Mouse (Mus musculus): Measurements from ENCODE around the gene Peg10. TPM values are rescaled to one million over a fixed set of nuclear protein-coding genes. Genes with fewer than 3 reads are reported as not detected.
A peak's percentile ranks its signal among the peaks of the same experiment; 100 is the strongest.

The Peg10 gene
- polyA plus RNA-seq (2015; fragmentation: Nextera tagmentation; extraction: Ambion mirVana): 1.8 and 1.9 TPM in 2 replicates

DNA sequence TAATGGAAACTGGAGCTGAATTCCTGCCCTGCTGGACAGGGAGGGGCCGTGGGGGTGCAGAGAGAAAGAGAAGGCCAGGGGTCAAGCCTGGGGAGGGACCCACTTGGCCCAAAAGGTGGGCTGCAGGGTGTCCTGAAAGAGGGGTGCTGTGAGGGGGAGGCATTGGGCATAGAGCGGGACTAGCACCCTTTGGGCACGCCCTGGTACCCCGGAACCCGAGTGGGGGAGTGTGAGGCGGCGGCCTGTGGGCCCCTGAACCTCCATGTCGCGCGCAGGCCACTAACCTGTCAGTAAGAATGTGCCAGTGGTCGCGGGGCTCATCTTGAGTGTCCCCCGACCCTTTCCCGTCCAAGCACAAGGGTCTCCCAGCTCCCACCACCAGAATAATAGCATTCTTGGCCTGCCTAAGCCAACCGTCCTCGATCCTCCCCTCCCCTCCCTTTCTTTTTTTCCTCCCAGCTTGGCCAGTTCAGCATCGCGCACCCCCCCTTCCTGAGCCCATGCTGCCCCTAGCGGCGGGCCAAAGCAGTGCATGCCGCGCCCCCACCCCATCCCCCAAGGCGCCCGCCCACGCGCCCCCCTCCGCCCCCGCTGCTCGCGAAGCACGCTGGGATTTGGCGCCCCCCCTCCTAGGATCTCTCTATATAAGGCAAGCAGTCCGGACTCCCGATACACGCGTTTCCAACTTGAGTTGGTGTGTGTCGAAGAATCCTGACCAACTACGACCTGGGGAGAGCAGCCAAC, at the start of gene Peg10, which contains the start of gene Sgce:
Peg10 (plus strand) TSS at position 611 of the 744 bp plus-strand sequence.
Sgce (minus strand) TSS at position 512 of the 744 bp plus-strand sequence.
- Histone ChIP-seq H3K9me3 (replicated peaks; ENCODE audit: control insufficient read depth, low read length) (no peaks in the 10 kb centered on the region), H3K4me2 (ENCODE audit: low read depth, low read length) (peak within 1 kb of the TSS; percentile 58), H3K4me3 (ENCODE audit: low read depth, low read length) (peak within 1 kb of the TSS; percentile 34), H3K4me1 (ENCODE audit: control insufficient read depth, low read depth, low read length) (no peaks in the 10 kb centered on the region), H3K27me3 (ENCODE audit: control insufficient read depth, insufficient read depth, low read depth, low read length) (peaks cover 18% of the 10 kb centered on the region), H3K36me3 (ENCODE audit: control insufficient read depth, insufficient read depth) (no peaks in the 10 kb centered on the region), H3K9ac (ENCODE audit: low read depth, low read length) (peak within 1 kb of the TSS; percentile 42), H3K27ac (ENCODE audit: low read length) (no peak within 1 kb of the TSS)
- peak; percentile 24 for ATAC-seq (ENCODE audit: low read depth)
- WGBS (ENCODE audit: insufficient replicate concordance): 43% methylated on average over 37 of the region's 38 CpGs

DNA sequence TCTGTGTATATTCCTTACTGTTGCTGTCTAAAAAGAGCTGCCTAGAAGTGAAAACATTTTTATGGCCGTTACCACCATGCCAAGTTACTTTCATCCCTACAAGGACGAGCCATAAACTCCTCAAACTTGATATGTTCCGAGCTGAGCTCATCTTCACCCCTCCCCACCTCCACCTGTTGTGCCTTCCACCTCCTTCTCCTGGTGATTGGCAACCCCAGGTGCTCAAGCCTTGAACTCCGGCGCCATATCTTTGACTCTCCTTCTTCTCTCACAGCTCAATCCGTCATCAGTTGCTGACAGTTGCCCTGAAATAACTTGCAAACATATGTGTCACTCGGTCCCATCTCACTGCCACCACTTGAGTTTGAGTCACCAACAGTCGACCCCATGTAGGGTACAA, 45.5 kb upstream of the Peg10 start:
- Histone ChIP-seq H3K36me3 (ENCODE audit: control insufficient read depth, insufficient read depth) (no peaks in the 10 kb centered on the region), H3K27me3 (ENCODE audit: control insufficient read depth, insufficient read depth, low read depth, low read length) (no peaks in the 10 kb centered on the region), H3K4me2 (ENCODE audit: low read depth, low read length) (no peak overlapping the region), H3K9ac (ENCODE audit: low read depth, low read length) (no peak overlapping the region), H3K4me1 (ENCODE audit: control insufficient read depth, low read depth, low read length) (no peaks in the 10 kb centered on the region), H3K9me3 (replicated peaks; ENCODE audit: control insufficient read depth, low read length) (no peaks in the 10 kb centered on the region), H3K4me3 (ENCODE audit: low read depth, low read length) (no peak overlapping the region), H3K27ac (ENCODE audit: low read length) (no peak overlapping the region)
- no peak for ATAC-seq (ENCODE audit: low read depth)
- 74% methylated on average over 8 of the region's 8 CpGs for WGBS (ENCODE audit: insufficient replicate concordance)

DNA sequence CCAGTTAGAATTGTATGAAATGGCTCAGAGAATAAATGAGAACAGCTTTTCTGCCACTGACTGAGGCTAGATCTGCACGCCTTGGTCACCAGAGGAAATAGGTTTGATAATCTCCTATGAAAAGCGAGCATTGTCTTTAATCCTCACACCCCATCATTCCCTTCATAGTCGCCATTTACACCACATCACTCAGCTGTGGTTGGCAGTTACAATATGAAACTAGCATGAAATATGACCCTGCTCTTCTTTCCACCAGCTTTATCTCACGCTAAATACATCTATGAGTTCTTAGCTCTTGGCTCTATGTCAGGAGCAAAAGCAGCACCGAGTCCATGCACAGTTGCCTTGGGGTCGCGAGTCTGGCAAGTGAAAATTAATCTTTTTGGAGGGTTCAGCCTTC, 43.2 kb upstream of the Peg10 start:
- 69% methylated on average over 7 of the region's 7 CpGs for WGBS (ENCODE audit: insufficient replicate concordance)
- ATAC-seq (ENCODE audit: low read depth): no peak

DNA sequence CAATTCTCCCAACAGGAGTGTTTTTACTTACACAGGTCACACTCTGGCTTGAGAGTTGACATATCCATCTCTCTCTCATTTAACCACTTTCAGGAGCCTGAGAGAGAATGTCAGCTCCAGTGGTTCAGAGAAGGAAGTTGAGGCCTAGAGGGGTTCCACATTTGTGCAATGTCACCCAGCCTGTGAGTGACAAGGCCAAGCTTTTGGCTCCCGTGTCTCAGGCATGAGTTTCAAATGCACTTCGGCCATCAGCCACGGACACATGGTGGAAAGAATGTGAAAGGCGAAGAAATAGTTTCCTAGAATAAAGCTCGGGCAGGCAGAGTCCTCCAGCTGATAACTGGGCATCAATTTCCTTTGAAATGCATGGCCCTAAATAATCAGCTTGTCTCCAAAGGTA, 40.7 kb upstream of the Peg10 start:
- 22% methylated on average over 5 of the region's 5 CpGs for WGBS (ENCODE audit: insufficient replicate concordance)
- no peaks in the 10 kb centered on the region for H3K9me3 ChIP-seq (replicated peaks; ENCODE audit: control insufficient read depth, low read length)
- no peak overlapping the region for H3K27ac ChIP-seq (ENCODE audit: low read length)
- no peak for ATAC-seq (ENCODE audit: low read depth)
- H3K27me3 ChIP-seq (ENCODE audit: control insufficient read depth, insufficient read depth, low read depth, low read length): no peaks in the 10 kb centered on the region
- no peaks in the 10 kb centered on the region for H3K4me1 ChIP-seq (ENCODE audit: control insufficient read depth, low read depth, low read length)
- H3K4me2 ChIP-seq (ENCODE audit: low read depth, low read length): no peak overlapping the region
- H3K36me3 ChIP-seq (ENCODE audit: control insufficient read depth, insufficient read depth): no peaks in the 10 kb centered on the region
- H3K9ac ChIP-seq (ENCODE audit: low read depth, low read length): no peak overlapping the region
- no peak overlapping the region for H3K4me3 ChIP-seq (ENCODE audit: low read depth, low read length)

More for the DNA sequence above, 43.2 kb upstream of the Peg10 start:
- Histone ChIP-seq H3K4me2 (ENCODE audit: low read depth, low read length) (no peak overlapping the region), H3K36me3 (ENCODE audit: control insufficient read depth, insufficient read depth) (no peaks in the 10 kb centered on the region), H3K4me1 (ENCODE audit: control insufficient read depth, low read depth, low read length) (no peaks in the 10 kb centered on the region), H3K27me3 (ENCODE audit: control insufficient read depth, insufficient read depth, low read depth, low read length) (no peaks in the 10 kb centered on the region), H3K4me3 (ENCODE audit: low read depth, low read length) (no peak overlapping the region), H3K9ac (ENCODE audit: low read depth, low read length) (no peak overlapping the region), H3K9me3 (replicated peaks; ENCODE audit: control insufficient read depth, low read length) (no peaks in the 10 kb centered on the region), H3K27ac (ENCODE audit: low read length) (no peak overlapping the region)

DNA sequence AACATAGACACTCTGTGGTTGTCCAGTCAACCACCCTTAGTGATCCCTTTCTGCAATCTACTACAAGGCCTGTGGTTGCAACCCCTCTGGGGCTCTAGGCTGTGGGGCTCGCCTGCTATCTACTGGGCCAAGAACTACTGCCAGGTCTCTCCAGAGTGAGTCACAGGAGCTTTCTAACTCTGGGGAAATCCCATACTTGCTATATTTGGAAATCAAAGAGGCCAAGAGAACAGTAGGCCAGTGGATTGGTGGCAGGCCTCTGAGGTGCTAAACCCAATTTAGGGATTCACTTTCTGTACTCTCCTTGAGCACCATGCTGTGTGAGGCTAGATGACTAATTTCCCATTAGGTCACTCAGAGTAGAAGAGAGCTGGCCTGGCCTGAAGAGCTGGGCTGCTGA, 38.1 kb upstream of the Peg10 start:
- Histone ChIP-seq H3K9ac (ENCODE audit: low read depth, low read length) (no peak overlapping the region), H3K27ac (ENCODE audit: low read length) (no peak overlapping the region), H3K4me2 (ENCODE audit: low read depth, low read length) (no peak overlapping the region), H3K27me3 (ENCODE audit: control insufficient read depth, insufficient read depth, low read depth, low read length) (no peaks in the 10 kb centered on the region), H3K4me3 (ENCODE audit: low read depth, low read length) (no peak overlapping the region), H3K36me3 (ENCODE audit: control insufficient read depth, insufficient read depth) (no peaks in the 10 kb centered on the region), H3K4me1 (ENCODE audit: control insufficient read depth, low read depth, low read length) (no peaks in the 10 kb centered on the region), H3K9me3 (replicated peaks; ENCODE audit: control insufficient read depth, low read length) (no peaks in the 10 kb centered on the region)
- WGBS (ENCODE audit: insufficient replicate concordance): 43% methylated on average over 1 of the region's 1 CpGs
- ATAC-seq (ENCODE audit: low read depth): no peak

DNA sequence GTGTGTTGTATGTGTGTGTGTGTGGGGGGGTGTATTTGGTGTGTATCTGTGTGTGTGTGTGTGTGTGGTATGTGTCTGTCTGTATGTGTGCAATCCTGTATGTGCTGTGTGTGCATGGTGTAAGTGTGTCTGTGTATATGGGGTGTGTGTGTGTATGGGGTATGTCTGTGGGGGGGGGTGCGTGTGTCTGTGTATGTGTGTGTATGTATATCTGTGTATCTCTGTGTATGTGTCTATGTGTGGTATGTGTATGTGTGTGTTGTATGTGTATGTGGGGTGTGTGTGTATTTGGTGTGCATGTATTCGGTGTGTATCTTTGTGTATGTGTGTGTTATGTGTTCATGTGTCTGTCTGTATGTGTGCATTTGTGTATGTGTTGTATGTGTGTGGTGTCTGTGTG, 30.9 kb upstream of the Peg10 start:
- Histone ChIP-seq H3K27ac (ENCODE audit: low read length) (no peak overlapping the region), H3K27me3 (ENCODE audit: control insufficient read depth, insufficient read depth, low read depth, low read length) (no peaks in the 10 kb centered on the region), H3K4me1 (ENCODE audit: control insufficient read depth, low read depth, low read length) (no peaks in the 10 kb centered on the region), H3K4me2 (ENCODE audit: low read depth, low read length) (no peak overlapping the region), H3K9me3 (replicated peaks; ENCODE audit: control insufficient read depth, low read length) (no peaks in the 10 kb centered on the region), H3K4me3 (ENCODE audit: low read depth, low read length) (no peak overlapping the region), H3K9ac (ENCODE audit: low read depth, low read length) (no peak overlapping the region), H3K36me3 (ENCODE audit: control insufficient read depth, insufficient read depth) (no peaks in the 10 kb centered on the region)
- ATAC-seq (ENCODE audit: low read depth): no peak
- WGBS (ENCODE audit: insufficient replicate concordance): 67% methylated on average over 2 of the region's 2 CpGs

DNA sequence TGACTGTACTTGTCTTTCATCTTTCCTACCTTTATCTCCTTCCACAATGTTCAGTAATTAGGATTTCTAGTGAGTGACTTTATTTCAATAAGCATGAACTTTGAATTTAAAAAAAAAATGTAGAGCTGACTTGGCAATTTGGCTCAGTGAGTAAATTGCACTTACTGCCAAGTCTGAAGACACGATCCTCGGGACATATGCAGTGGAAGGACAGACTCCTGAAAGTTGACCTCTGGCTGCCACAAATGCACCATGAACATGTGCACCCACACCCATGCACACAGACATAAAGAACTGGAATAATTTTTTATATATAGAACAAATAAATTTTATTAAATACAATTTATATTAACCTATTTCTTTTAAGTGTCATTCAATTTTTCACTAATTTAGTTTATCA, 29.8 kb upstream of the Peg10 start:
- no peak overlapping the region for H3K4me2 ChIP-seq (ENCODE audit: low read depth, low read length)
- 65% methylated on average over 2 of the region's 2 CpGs for WGBS (ENCODE audit: insufficient replicate concordance)
- no peaks in the 10 kb centered on the region for H3K9me3 ChIP-seq (replicated peaks; ENCODE audit: control insufficient read depth, low read length)
- H3K27me3 ChIP-seq (ENCODE audit: control insufficient read depth, insufficient read depth, low read depth, low read length): no peaks in the 10 kb centered on the region
- no peak overlapping the region for H3K27ac ChIP-seq (ENCODE audit: low read length)
- H3K4me1 ChIP-seq (ENCODE audit: control insufficient read depth, low read depth, low read length): no peaks in the 10 kb centered on the region
- ATAC-seq (ENCODE audit: low read depth): no peak
- no peak overlapping the region for H3K4me3 ChIP-seq (ENCODE audit: low read depth, low read length)
- no peaks in the 10 kb centered on the region for H3K36me3 ChIP-seq (ENCODE audit: control insufficient read depth, insufficient read depth)
- no peak overlapping the region for H3K9ac ChIP-seq (ENCODE audit: low read depth, low read length)

DNA sequence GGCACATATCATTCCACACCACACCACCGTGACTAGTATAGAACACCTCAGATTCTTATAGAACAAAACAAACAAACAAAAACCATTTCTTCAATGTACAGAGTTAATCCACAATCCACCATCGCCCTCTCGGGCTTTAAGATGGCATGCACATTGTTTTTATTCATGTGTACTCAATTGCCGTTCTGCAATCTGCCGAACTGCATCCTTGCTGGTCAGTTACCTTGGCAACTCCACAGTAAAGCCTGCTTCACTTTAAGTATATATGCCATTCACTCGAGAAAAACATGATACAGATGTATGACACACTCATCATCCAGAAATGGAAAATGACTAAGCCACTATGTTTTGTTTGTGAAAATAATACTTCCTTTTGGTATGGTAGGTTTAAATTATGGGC, 25.0 kb upstream of the Peg10 start:
- Histone ChIP-seq H3K9me3 (replicated peaks; ENCODE audit: control insufficient read depth, low read length) (no peaks in the 10 kb centered on the region), H3K9ac (ENCODE audit: low read depth, low read length) (no peak overlapping the region), H3K4me2 (ENCODE audit: low read depth, low read length) (no peak overlapping the region), H3K4me3 (ENCODE audit: low read depth, low read length) (no peak overlapping the region), H3K36me3 (ENCODE audit: control insufficient read depth, insufficient read depth) (no peaks in the 10 kb centered on the region), H3K27ac (ENCODE audit: low read length) (no peak overlapping the region), H3K27me3 (ENCODE audit: control insufficient read depth, insufficient read depth, low read depth, low read length) (no peaks in the 10 kb centered on the region), H3K4me1 (ENCODE audit: control insufficient read depth, low read depth, low read length) (no peaks in the 10 kb centered on the region)
- ATAC-seq (ENCODE audit: low read depth): no peak
- WGBS (ENCODE audit: insufficient replicate concordance): 59% methylated on average over 6 of the region's 6 CpGs

DNA sequence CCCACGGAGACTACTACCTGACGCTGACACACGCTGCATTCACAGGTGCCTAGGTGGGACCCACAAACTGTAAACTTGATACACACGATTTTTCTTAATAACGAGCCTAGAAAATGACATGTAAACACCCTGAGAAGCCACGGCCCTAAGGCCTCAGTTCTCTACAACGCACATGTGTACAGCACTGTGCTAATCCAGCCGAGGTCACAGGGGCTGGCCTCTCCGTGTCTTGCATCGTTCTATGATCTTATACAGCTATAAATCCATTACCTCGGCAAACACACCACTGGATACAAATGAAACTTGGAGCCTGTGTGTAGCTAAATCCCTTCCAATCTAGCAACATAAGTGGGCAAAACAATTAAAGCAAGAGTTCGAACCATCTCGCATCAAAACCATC, 24.4 kb upstream of the Peg10 start:
- Histone ChIP-seq H3K36me3 (ENCODE audit: control insufficient read depth, insufficient read depth) (no peaks in the 10 kb centered on the region), H3K9me3 (replicated peaks; ENCODE audit: control insufficient read depth, low read length) (no peaks in the 10 kb centered on the region), H3K9ac (ENCODE audit: low read depth, low read length) (no peak overlapping the region), H3K27ac (ENCODE audit: low read length) (no peak overlapping the region), H3K27me3 (ENCODE audit: control insufficient read depth, insufficient read depth, low read depth, low read length) (no peaks in the 10 kb centered on the region), H3K4me1 (ENCODE audit: control insufficient read depth, low read depth, low read length) (no peaks in the 10 kb centered on the region), H3K4me3 (ENCODE audit: low read depth, low read length) (no peak overlapping the region), H3K4me2 (ENCODE audit: low read depth, low read length) (no peak overlapping the region)
- ATAC-seq (ENCODE audit: low read depth): no peak
- WGBS (ENCODE audit: insufficient replicate concordance): 74% methylated on average over 13 of the region's 13 CpGs

Data from liver, embryonic 16.5 days (tissue).